Comparison of ENCODE assay signal across 24 mouse cellular contexts in the genomic region with DNA sequence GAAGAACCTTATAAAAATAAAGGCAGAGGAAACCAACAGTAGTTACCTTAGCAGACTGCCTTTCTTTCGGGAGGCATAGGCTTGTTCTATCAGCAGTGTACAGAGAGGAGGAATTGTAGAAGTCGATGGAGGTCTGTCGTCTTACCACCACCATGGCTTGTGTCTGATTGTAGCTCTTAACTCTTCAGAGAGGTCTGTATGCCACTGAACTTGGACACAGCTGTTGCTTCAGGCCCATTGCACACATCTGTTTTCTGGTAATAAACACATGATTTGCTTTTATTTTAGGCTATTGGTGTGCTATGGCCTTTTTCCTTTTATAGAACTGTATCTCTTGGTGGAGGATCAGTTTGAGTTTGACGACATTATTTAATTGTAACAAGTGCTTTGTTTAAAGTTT. TPM values are rescaled to one million over a fixed set of nuclear protein-coding genes. Genes with fewer than 3 reads are reported as not detected.
DNase-seq lines count a peak whose midpoint lies in the region; ATAC-seq and TF ChIP-seq lines count a peak whose summit lies in the region.
"Had no signal": no experiment of that assay in that cellular context is flagged by ENCODE, and none has a peak within 500 bp of the region (broad histone marks: within the 10 kb centered on the region; RNA-seq: fewer than 3 reads in every experiment).

No protein-coding gene starts in this region.

- DNase-seq in gastrocnemius, adult 2 months, result no peak
- no peak for DNase-seq in gastrocnemius, postnatal 36 days
- no peak for DNase-seq in heart, postnatal 14 days
- DNase-seq in lung, adult 2 months, result no peak
- DNase-seq: adrenal gland, adult 2 months; adrenal gland, postnatal 14 days; cerebellum, adult 11 months; cerebellum, adult 2 months; cerebellum, adult 9-11 months; cerebellum, postnatal 25 days; forebrain, postnatal 0 days; gastrocnemius, postnatal 25 days; heart, postnatal 4 days; kidney, adult 11 months; kidney, adult 8-10 months had no signal

- H3K36me3 ChIP-seq in heart, embryonic 13.5 days, result no peaks in the 10 kb centered on the region
- H3K36me3 ChIP-seq in lung, embryonic 15.5 days, result no peaks in the 10 kb centered on the region
- no peaks in the 10 kb centered on the region for H3K36me3 ChIP-seq in hindbrain, embryonic 12.5 days
- H3K36me3 ChIP-seq: embryonic facial prominence, embryonic 13.5 days; forebrain, embryonic 10.5 days; heart, embryonic 10.5 days; hindbrain, embryonic 15.5 days had no signal

- intact Hi-C loops in gastrocnemius, adult 2 months (cut with DNase I), result no loop called here
- intact Hi-C loops in gastrocnemius, postnatal 36 days (cut with DNase I), result no loop called here
- intact Hi-C loops in heart, postnatal 14 days (cut with DNase I), result no loop called here

- no peaks in the 10 kb centered on the region for H3K9me3 ChIP-seq in heart, embryonic 13.5 days
- H3K9me3 ChIP-seq in lung, embryonic 15.5 days, result no peaks in the 10 kb centered on the region
- no peaks in the 10 kb centered on the region for H3K9me3 ChIP-seq in hindbrain, embryonic 12.5 days (replicated peaks)
- H3K9me3 ChIP-seq: embryonic facial prominence, embryonic 13.5 days; forebrain, embryonic 10.5 days; heart, embryonic 10.5 days; hindbrain, embryonic 15.5 days had no signal

- WGBS in heart, embryonic 13.5 days, result 76% methylated on average over 4 of the region's 4 CpGs
- 69% methylated on average over 4 of the region's 4 CpGs for WGBS in lung, embryonic 15.5 days
- 70% methylated on average over 4 of the region's 4 CpGs for WGBS in lung, adult 2 months
- 93% methylated on average over 4 of the region's 4 CpGs for WGBS in hindbrain, embryonic 12.5 days

- no peak overlapping the region for H3K4me3 ChIP-seq in gastrocnemius, adult 2 months
- H3K4me3 ChIP-seq in heart, embryonic 13.5 days, result no peak overlapping the region
- no peak overlapping the region for H3K4me3 ChIP-seq in lung, embryonic 15.5 days
- no peak overlapping the region for H3K4me3 ChIP-seq in lung, adult 2 months (replicated peaks; ENCODE audit: extremely low read depth, low read depth, low read length)
- H3K4me3 ChIP-seq in hindbrain, embryonic 12.5 days, result no peak overlapping the region
- H3K4me3 ChIP-seq: embryonic facial prominence, embryonic 13.5 days; forebrain, embryonic 10.5 days; heart, embryonic 10.5 days; hindbrain, embryonic 15.5 days had no signal

- peak overlapping the region; percentile 3; the same call in 1 of the 2 replicates for H3K27ac ChIP-seq in gastrocnemius, adult 2 months
- 0 out of 2 replicates have a peak overlapping the region, but pooled peaks have one; percentile 36 for H3K27ac ChIP-seq in heart, embryonic 13.5 days (replicated peaks)
- H3K27ac ChIP-seq in lung, embryonic 15.5 days, result 0 out of 2 replicates have a peak overlapping the region, but pooled peaks have one; percentile 27
- no peak overlapping the region for H3K27ac ChIP-seq in hindbrain, embryonic 12.5 days
- H3K27ac ChIP-seq: embryonic facial prominence, embryonic 13.5 days; forebrain, embryonic 10.5 days; heart, embryonic 10.5 days; hindbrain, embryonic 15.5 days had no signal

- TF ChIP-seq POLR2A in lung, adult 2 months (IDR thresholded peaks at IDR 0.05; ENCODE audit: borderline replicate concordance, extremely low read depth, low read depth, low read length), result no peak

- no peak overlapping the region for H3K4me2 ChIP-seq in heart, embryonic 13.5 days
- no peak overlapping the region for H3K4me2 ChIP-seq in lung, embryonic 15.5 days
- H3K4me2 ChIP-seq in hindbrain, embryonic 12.5 days (replicated peaks), result no peak overlapping the region
- H3K4me2 ChIP-seq: embryonic facial prominence, embryonic 13.5 days; hindbrain, embryonic 15.5 days had no signal

- no peak overlapping the region for H3K9ac ChIP-seq in heart, embryonic 13.5 days
- H3K9ac ChIP-seq in lung, embryonic 15.5 days, result no peak overlapping the region
- no peak overlapping the region for H3K9ac ChIP-seq in hindbrain, embryonic 12.5 days
- H3K9ac ChIP-seq: embryonic facial prominence, embryonic 13.5 days; forebrain, postnatal 0 days; hindbrain, embryonic 15.5 days had no signal

- peaks cover 51% of the 10 kb centered on the region for H3K4me1 ChIP-seq in heart, embryonic 13.5 days
- H3K4me1 ChIP-seq in lung, embryonic 15.5 days, result peaks cover 6% of the 10 kb centered on the region; the same call in 1 of the 2 replicates
- peaks cover 7% of the 10 kb centered on the region for H3K4me1 ChIP-seq in lung, adult 2 months (ENCODE audit: control insufficient read depth, insufficient read depth, low read length)
- H3K4me1 ChIP-seq in hindbrain, embryonic 12.5 days, result no peaks in the 10 kb centered on the region
- H3K4me1 ChIP-seq: hindbrain, embryonic 15.5 days had no signal

- no peaks in the 10 kb centered on the region for H3K27me3 ChIP-seq in heart, embryonic 13.5 days (replicated peaks)
- no peaks in the 10 kb centered on the region for H3K27me3 ChIP-seq in lung, embryonic 15.5 days
- H3K27me3 ChIP-seq in hindbrain, embryonic 12.5 days, result no peaks in the 10 kb centered on the region
- H3K27me3 ChIP-seq: embryonic facial prominence, embryonic 13.5 days; hindbrain, embryonic 15.5 days had no signal

- TF ChIP-seq CTCF in gastrocnemius, adult 2 months (IDR thresholded peaks at IDR 0.05), result no peak
- no peak for TF ChIP-seq CTCF in lung, adult 2 months (IDR thresholded peaks at IDR 0.05; ENCODE audit: insufficient read depth, low read length)

- ATAC-seq in heart, embryonic 13.5 days (ENCODE audit: extremely low read depth, insufficient number of reproducible peaks, low FRiP score, low TSS enrichment), result no peak
- no peak for ATAC-seq in lung, embryonic 15.5 days (ENCODE audit: borderline replicate concordance, extremely low read depth, low FRiP score, low TSS enrichment)
- no peak for ATAC-seq in hindbrain, embryonic 12.5 days (ENCODE audit: low FRiP score)
- ATAC-seq: CD4-positive, CD25-positive, alpha-beta regulatory T cell, adult 4 months; forebrain, embryonic 14.5 days; forebrain, postnatal 0 days had no signal

RNA-seq across cellular contexts. Expression of gene Akap13, which starts 51.3 kb away (rescaled TPM):
- total RNA-seq in gastrocnemius, adult 2 months (2021), result 10 to 100 TPM; 53.2 to 75.9 TPM
- 10 to 100 TPM; 47.3 to 70.7 TPM for total RNA-seq in gastrocnemius, postnatal 36 days (2021)
- 41.8 and 45.2 TPM in 2 replicates for polyA plus RNA-seq in heart, embryonic 13.5 days (2015; fragmentation: Nextera tagmentation; extraction: Ambion mirVana)
- 10 to 100 TPM; 76.2 to 80.5 TPM for total RNA-seq in heart, postnatal 14 days (2021)
- polyA plus RNA-seq in lung, embryonic 15.5 days (2015; fragmentation: Nextera tagmentation; extraction: Ambion mirVana), result 31.2 and 39.0 TPM in 2 replicates
- polyA plus RNA-seq in lung, adult 2 months (2012; rRNA removed), result 29.9 and 41.7 TPM in 2 replicates
- polyA plus RNA-seq in hindbrain, embryonic 12.5 days (2016; fragmentation: Nextera tagmentation; extraction: Ambion mirVana), result 32.3 and 35.2 TPM in 2 replicates
